ENCODE assay signal across 8 mouse cellular contexts in genomic region chr10:59897511-59897910, GRCm38 (mm10). TPM values are rescaled to one million over a fixed set of nuclear protein-coding genes. Genes with fewer than 3 reads are reported as not detected.
DNase-seq lines count a peak whose midpoint lies in the region; ATAC-seq and TF ChIP-seq lines count a peak whose summit lies in the region.

No protein-coding gene starts in this region.

- H3ac ChIP-seq in myocyte (ENCODE audit: control insufficient read depth, insufficient read length): no peak overlapping the region

- peak; percentile 11; the same call in 1 of the 2 replicates for ATAC-seq in hindbrain, embryonic 13.5 days (ENCODE audit: low FRiP score)

- peak; percentile 61; the same call in 1 of the 2 replicates for TF ChIP-seq POLR2A in cortical plate, adult 2 months (IDR thresholded peaks at IDR 0.05; ENCODE audit: extremely low read depth, insufficient read depth, low read length)
- no peak for TF ChIP-seq POLR2A in myocyte (IDR thresholded peaks at IDR 0.05; ENCODE audit: insufficient read length, low read depth)

- DNase-seq in kidney, adult 11 months: peak; percentile 53
- no peak for DNase-seq in kidney, adult 18-20 months
- DNase-seq in left cerebral cortex, postnatal 14 days (ENCODE audit: low spot score in 2 of 2): peak; percentile 87 to 97
- no peak for DNase-seq in urinary bladder, postnatal 14 days (ENCODE audit: low spot score)
- DNase-seq in cerebellum, adult 8-10 months: no peak

- H3K4me3 ChIP-seq in cortical plate, adult 2 months (ENCODE audit: insufficient read depth, low read length): no peak overlapping the region
- H3K4me3 ChIP-seq in hindbrain, embryonic 13.5 days: 0 out of 2 replicates have a peak overlapping the region, but pooled peaks have one; percentile 4
- no peak overlapping the region for H3K4me3 ChIP-seq in myocyte

- intact Hi-C loops in left cerebral cortex, postnatal 14 days (cut with DNase I): loop anchor here (5.0 to 10.0 kb wide), 3 partner anchors 207 to 347 kb away; partner anchors contain the start of gene Spock2

- peak overlapping the region; percentile 38 for H3K4me2 ChIP-seq in hindbrain, embryonic 13.5 days
- H3K4me2 ChIP-seq in myocyte (ENCODE audit: low read depth): peak overlapping the region; percentile 37

- no peaks in the 10 kb centered on the region for H3K79me2 ChIP-seq in myocyte (ENCODE audit: control insufficient read depth, insufficient read depth)

- H3K27me3 ChIP-seq in hindbrain, embryonic 13.5 days: no peaks in the 10 kb centered on the region
- no peaks in the 10 kb centered on the region for H3K27me3 ChIP-seq in myocyte (ENCODE audit: control insufficient read depth, insufficient read depth, insufficient read length)

- peak overlapping the region; percentile 80 for H3K27ac ChIP-seq in cortical plate, adult 2 months (ENCODE audit: insufficient read depth, low read length)
- peak overlapping the region; percentile 99 for H3K27ac ChIP-seq in hindbrain, embryonic 13.5 days

- WGBS in hindbrain, embryonic 13.5 days: 8% methylated on average over 5 of the region's 5 CpGs

- H3K4me1 ChIP-seq in cortical plate, adult 2 months (ENCODE audit: control insufficient read depth, insufficient read depth, low read length): peaks cover 34% of the 10 kb centered on the region
- H3K4me1 ChIP-seq in hindbrain, embryonic 13.5 days (replicated peaks): peaks cover 83% of the 10 kb centered on the region

- H3K9ac ChIP-seq in hindbrain, embryonic 13.5 days: peak overlapping the region; percentile 63

- no peaks in the 10 kb centered on the region for H3K9me3 ChIP-seq in hindbrain, embryonic 13.5 days

- no peak for TF ChIP-seq CTCF in cortical plate, adult 2 months (IDR thresholded peaks at IDR 0.05; ENCODE audit: extremely low read depth, insufficient read depth, low read length)

- peaks cover 36% of the 10 kb centered on the region for H3K36me3 ChIP-seq in hindbrain, embryonic 13.5 days
- H3K36me3 ChIP-seq in myocyte (ENCODE audit: control insufficient read depth, insufficient read depth): peaks cover 28% of the 10 kb centered on the region

TF ChIP-seq in myocyte, 11 proteins besides CTCF, POLR2A, EP300 and RAD21:
- no peak for TF ChIP-seq POLR2AphosphoS2 (IDR thresholded peaks at IDR 0.05; ENCODE audit: insufficient read length, low read depth)
- no peak for TF ChIP-seq TCF12 (IDR thresholded peaks at IDR 0.05; ENCODE audit: insufficient read depth, poor library complexity, severe bottlenecking)
- no peak for TF ChIP-seq TCF3 (IDR thresholded peaks at IDR 0.05; ENCODE audit: insufficient read length, low read depth)
- no peak for TF ChIP-seq REST (IDR thresholded peaks at IDR 0.05; ENCODE audit: insufficient read depth, insufficient read length)
- no peak for TF ChIP-seq MAX (IDR thresholded peaks at IDR 0.05; ENCODE audit: low read depth)
- TF ChIP-seq MYOG (IDR thresholded peaks at IDR 0.05; ENCODE audit: control insufficient read depth in 1 of 3, insufficient read depth in 1 of 3, insufficient read length in 2 of 3, low read depth in 2 of 3): no peak

RNA-seq across cellular contexts. Expression of gene Dnajb12, which starts 18.2 kb away (rescaled TPM):
- 45.0 and 47.0 TPM in 2 replicates for polyA plus RNA-seq in cortical plate, adult 2 months (2012; rRNA removed)
- 18.4 and 19.2 TPM in 2 replicates for polyA plus RNA-seq in hindbrain, embryonic 13.5 days (2015; fragmentation: Nextera tagmentation; extraction: Ambion mirVana)
- total RNA-seq in left cerebral cortex, postnatal 14 days (2021): 10 to 100 TPM; 46.3 to 50.6 TPM
- polyA plus RNA-seq in myocyte (2012; fragmentation: generic; extraction: Trizol): 45.2 TPM

RNA-seq across cellular contexts. Expression of gene Ddit4, which starts 54.1 kb away (rescaled TPM):
- 35.7 and 38.3 TPM in 2 replicates for polyA plus RNA-seq in cortical plate, adult 2 months (2012; rRNA removed)
- polyA plus RNA-seq in hindbrain, embryonic 13.5 days (2015; fragmentation: Nextera tagmentation; extraction: Ambion mirVana): 64.8 and 69.6 TPM in 2 replicates
- total RNA-seq in left cerebral cortex, postnatal 14 days (2021): 10 to 100 TPM; 52.5 to 76.3 TPM
- polyA plus RNA-seq in myocyte (2012; fragmentation: generic; extraction: Trizol): 266 TPM

Comparison
In these comparisons a context has a peak if more than half of its experiments do, and no peak if none do; other contexts are left out.
1. DNase-seq: peak in kidney, adult 11 months (single experiment) and left cerebral cortex, postnatal 14 days (2 of 2); none in kidney, adult 18-20 months (single experiment), urinary bladder, postnatal 14 days (single experiment) and cerebellum, adult 8-10 months (single experiment).